Mouse (Mus musculus) large intestine, adult 2 months (tissue): ENCODE results near the gene Pitpna. TPM values are rescaled to one million over a fixed set of nuclear protein-coding genes. Genes with fewer than 3 reads are reported as not detected.

Source experiments
- DNase-seq: peaks from one replicate; pipeline ENCODE4 v3.0.0-alpha.2; 2012; ENCODE audit warnings: low read depth, low spot score
- WGBS: fragments of 180-500 bp; shearing (Covaris S2); methylation state at CpG from one replicate; pipeline ENCODE4 v1.1.7; 2018; 5-methylcytosine and 5-hydroxymethylcytosine counted together
- polyA plus RNA-seq: library from polyadenylated mRNA; depleted of rRNA; stranded (reverse); fragments of >200 nt; gene quantifications from 2 replicates; pipeline ENCODE4 v1.2.3, GENCODE M21; 2012

The Pitpna gene
- polyA plus RNA-seq, 1 experiment: 168 TPM

DNA sequence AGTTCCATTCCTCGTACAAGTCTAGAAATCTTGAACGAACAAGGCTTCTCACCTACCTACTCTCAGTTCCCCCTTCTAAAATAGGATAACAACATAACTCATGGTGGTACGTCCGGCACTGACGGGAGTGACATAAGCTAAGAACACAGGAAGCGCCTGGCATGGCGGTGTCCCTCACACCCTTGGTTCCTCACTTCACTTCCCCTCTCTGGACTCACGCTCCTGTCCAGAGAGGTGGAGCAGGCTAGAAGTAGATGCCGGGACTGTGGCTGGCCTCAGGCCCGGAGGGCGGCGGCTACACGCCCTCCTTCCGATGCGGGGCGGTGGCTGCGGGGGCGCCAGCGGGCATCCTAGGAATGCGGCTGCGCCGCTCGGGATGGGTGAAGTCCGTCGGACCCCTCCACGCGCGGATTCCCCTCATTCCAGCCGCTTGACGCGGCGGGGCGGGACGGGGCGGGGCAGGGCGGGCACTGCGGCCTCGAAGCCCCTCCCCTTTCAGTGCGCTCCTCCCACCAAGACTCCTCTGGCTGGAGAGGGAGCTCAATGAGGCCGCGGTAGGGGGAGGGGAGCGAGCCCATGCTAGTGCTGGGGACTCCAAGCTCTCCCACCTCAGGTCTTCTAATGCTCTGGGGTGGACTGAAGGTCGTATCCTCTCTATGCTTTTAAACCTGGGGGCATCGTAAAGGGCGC, 66.0 kb downstream of the Pitpna start:
- no peak for DNase-seq
- WGBS: 2% methylated on average over 45 of the region's 45 CpGs

DNA sequence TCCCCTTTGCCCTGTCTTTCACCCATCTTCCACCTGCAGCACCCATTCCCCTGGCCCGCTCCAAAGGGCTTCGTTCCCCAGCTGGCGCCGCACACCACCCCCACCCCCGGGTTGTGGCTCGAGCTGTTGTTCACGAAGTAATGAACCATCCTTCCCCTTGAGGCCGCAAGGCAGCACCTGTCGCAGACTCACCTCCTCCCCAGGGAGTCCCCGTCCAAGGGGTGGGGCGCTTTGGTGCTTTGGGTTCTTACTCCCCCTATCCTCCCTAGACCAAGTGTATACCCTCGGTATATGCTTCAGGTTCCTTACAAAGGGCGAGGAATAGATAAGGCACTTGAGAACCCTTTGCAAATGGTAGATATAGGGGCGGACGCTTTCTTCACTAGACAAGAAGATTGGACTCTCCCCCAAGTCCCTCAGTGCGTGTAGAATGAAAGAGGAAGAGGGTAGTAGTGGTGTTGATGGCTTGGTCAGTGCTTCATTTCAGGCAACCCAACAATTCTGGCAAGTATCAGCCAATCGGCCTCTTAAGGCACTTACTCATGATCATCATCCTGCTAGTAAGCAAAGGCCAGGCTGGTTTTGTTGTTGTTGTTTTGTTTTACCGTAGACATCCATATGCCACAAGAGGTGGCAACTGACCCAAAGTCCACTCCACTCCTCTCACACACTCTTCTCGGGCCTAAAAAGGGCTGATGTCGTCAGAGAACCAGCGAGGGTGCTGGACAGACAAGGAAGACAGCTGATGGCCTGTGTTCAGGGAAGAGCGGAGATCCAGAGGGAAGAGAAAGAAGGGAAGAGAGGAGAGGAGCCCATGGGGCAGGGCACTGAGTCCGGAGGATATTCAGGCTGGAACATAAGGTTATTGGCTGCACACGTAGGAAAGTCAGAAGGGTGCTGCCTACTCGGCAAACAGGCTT, 66.8 kb downstream of the Pitpna start:
- no peak for DNase-seq
- 42% methylated on average over 25 of the region's 25 CpGs for whole genome bisulfite sequencing

DNA sequence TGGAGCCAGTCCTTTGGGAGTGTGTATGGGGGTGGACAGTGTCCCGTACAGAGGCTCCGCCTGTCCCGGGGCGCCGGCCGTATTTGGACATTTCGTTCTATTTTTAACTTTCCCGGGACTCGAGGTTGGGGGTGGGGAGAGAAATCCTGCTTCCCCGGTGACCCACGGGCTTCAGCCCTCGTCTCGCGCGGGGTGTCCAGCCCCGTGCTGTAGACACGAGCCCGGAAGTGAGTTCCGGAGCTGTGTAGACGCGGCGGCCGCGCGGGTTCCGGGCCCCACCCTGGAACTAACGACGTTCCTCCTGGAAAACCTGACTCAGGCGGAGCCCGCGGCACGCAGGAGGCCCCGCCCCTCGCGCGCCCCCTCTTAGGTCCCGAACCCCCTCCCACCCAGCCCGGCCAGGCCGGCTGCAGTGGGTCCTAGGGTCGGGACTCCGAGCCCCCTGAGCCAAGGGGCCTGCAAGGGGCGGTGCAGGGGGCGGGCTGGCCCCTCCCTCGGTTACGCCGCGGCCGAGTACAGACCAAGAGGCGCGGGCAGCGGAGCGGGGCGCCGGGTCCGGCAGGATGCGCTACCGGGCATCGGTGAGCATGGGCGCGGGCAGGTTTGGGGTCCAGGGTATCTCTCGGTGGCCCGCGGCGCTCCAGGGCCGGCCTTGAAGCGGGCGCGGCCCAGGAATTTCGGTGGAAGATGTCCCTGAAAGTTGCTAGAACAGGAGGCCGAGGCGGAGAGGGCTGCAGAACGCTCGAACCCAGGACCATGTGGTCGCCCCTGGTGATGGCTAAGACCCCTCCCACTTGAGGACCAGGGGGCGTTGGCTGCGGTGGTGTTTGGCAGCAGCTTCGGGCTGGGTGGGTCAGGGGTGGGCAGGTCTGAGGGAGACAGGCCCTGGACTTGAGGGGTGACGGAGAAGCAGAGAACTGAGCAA, 68.0 kb downstream of the Pitpna start:
- 1% methylated on average over 77 of the region's 78 CpGs for WGBS
- DNase-seq: no peak

DNA sequence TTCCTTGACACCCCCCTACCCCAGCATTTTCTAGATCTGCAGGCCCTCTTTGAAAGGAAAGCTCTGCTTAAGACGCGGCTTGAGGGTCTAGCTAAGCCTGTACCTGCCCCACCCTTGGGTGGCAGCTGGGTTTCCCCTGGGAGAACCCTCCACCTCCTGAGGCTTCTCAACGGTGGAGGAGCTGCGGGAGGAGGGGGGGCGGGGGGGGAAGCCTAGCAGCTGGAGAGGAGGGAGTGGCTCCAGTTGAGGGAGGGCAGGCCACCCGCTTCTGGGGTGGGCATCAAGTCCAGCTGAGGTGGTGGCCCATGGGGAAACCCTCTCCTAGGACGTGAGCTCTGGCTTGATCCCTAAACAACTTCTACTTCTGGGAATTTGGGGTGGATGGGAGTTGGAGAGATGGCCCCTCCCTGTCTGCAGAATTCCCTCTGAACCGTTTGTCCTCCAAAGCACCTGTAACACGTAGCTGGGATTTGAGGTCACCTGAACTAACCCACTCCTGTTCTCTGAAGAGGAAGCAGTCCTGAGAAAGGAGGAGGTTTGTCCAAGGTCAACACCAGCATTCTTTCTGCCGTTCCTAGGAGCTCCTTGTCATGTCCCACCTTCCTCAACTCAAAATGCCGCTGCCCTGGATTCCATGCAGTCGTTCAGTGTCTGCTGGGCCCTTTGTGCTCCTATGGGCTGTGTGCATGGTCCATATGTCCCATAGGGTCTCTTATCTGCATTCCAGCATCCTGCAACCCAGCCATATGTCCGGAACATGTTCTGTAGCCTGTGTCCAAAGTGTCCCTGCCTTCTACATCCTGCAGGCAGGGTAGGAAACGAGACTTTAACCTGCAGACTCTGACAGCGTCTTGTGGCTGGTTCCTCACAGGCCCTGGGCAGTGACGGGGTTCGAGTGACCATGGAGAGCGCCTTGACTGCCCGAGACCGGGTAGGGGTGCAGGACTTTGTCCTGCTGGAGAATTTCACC, 69.0 kb downstream of the Pitpna start:
- DNase-seq: no peak
- WGBS: 43% methylated on average over 20 of the region's 20 CpGs

DNA sequence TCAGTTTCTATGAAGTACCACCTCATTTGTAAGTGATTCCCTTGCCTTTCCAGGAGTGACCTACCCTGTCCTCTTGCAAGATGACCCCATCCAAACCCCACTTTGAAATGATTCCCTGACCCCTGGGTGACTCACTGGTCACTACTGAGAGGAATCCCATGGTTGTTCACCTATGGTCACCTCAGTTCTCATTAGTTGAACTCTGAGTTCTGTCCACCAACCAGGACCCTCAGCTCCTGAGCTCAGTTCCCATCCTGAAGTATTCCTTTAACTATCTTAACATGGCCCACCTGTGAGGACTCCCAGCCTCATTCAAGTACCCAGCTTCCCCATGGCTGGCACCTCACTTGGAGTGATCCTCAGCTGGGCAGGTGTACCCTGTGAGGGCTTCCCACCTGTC, 69.9 kb downstream of the Pitpna start:
- DNase-seq: no peak

DNA sequence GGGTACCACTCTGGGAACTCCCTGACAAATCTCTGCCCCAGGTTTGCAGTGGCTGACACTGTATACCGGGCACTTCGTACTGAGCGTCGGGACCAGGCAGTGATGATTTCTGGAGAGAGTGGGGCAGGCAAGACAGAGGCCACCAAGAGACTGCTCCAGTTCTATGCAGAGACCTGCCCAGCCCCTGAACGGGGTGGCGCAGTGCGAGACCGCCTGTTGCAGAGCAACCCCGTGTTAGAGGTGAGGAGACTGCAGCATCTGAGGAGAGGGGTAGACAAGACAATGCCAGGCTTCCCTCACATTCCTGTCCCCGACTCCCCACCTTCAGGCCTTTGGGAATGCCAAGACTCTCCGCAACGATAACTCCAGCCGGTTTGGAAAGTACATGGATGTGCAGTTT, 70.4 kb downstream of the Pitpna start:
- DNase-seq: no peak
- 88% methylated on average over 13 of the region's 13 CpGs for WGBS

DNA sequence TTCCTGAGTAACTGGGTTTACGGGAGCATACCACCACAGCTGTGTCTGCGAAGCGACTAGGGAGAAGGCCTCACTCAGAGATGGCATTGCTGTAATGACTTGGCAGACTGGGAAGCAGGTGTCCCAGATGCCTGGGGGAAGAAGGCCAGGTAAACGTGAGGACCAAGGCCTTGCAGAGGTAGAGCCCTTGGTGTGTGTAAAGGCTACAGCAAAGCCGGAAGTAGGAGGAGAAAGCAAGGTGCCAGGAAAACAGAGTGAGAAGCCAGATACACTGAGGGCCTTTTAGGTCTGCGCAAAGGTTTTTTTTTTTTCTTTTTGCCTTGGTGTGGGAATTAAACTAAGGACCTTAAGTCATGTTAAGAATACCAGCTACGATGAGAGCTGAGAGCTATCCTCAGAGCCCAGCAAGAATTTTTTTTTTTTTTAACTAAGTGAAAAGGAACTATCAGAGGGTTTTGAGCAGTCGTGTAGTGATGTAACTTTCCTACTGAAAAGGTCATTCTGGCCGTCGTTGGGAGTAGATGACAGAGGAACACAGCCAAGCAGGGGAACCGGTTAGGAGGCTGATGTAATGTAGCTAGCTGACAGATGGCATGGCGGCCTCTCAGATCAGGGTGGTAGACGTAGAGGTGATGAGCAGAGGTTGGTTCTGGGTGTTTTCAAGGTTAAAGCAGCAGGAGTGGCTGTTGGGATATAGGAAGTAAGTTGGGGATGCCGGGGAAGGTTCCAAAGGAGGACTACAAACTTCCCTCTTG, 71.3 kb downstream of the Pitpna start:
- no peak for DNase-seq
- WGBS: 72% methylated on average over 14 of the region's 14 CpGs

DNA sequence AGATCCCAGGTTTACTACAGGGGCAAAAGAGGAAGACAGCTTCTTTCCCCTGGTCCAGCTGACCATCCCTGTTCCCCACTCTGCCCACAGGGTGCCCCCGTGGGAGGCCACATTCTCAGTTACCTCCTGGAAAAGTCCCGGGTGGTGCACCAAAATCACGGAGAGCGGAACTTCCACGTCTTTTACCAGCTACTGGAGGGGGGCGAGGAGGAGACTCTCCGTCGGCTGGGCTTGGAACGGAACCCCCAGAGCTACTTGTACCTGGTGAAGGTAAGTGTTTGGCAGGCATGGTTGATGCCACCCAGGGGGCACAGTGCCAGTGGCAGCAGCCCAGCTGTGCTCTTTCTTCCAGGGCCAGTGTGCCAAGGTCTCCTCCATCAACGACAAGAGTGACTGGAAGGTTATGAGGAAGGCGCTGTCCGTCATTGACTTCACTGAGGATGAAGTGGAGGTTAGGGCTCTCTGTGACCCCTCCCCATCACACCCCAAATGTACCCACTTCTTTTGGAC, 72.2 kb downstream of the Pitpna start:
- no peak for DNase-seq
- WGBS: 92% methylated on average over 12 of the region's 12 CpGs

DNA sequence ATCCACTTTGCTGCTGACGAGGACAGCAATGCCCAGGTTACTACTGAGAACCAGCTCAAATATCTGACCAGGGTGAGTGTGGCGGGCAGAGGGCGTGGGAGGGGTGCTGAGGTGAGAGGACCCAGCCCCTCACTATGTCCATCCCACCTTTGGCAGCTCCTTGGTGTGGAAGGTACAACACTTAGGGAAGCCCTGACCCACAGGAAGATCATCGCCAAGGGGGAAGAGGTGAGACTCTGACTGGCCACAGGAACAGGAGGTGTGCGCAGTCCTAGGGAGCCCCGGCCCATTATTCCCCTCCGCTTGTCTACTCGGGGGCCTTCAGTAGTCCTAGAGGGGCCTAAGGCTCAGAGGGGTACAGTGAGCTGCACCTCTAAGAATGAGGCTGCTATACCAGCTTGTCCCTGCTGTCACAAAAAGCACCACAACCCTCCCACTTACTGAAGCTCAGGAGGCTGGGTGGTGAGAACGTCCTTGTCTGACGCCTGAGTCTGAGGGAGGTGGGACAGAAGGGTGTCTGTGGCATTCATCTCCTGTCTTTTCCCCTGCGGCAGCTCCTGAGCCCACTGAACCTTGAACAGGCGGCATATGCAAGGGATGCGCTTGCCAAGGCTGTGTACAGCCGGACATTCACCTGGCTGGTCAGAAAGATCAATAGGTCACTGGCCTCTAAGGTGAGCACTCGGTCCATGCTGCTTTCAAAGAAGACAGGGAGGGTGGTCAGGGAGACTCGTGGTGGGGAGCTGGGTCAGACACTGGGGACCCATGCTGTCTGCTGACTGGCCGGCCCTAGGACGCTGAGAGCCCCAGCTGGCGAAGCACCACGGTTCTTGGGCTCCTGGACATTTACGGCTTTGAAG, 73.3 kb downstream of the Pitpna start:
- no peak for DNase-seq
- WGBS: 94% methylated on average over 21 of the region's 21 CpGs

DNA sequence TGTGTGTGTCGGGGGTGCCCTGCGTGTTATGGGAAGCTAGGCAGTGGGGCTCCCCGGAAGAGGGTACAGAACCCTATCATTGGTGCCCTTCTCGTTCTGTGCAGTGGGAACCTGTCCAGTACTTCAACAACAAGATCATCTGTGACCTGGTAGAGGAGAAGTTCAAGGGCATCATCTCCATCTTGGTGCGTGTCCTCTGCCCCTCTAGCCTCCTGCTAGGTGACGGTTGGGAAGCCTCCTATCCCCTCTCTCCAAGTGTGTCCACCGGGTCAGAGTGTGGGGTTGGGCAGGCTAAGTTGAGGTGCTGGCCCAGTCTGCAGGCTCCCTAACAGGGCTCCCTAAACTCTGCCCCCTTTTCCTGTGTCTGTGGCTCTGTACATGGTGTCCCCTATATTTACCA, 74.2 kb downstream of the Pitpna start:
- WGBS: 94% methylated on average over 7 of the region's 7 CpGs
- DNase-seq: no peak

DNA sequence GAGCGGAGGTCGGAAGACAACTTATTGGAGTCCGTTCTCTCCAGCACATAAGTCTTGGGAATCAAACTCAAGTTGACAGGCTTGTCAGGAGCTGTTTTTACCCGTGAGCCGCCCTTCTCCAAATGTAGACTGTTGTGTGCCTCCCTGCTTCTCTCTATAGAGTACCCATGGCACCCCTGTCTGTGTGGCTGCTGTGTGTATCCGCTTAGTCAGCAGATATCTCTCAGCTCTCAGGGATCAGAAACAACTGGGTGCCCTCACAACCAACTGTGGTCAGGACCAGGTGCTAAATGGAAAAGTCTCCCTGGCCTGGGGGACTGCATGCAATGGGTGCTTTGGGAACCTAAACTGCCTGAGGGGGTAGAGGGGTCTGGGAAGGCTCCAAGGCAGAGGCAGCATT, 78.4 kb downstream of the Pitpna start:
- WGBS: 96% methylated on average over 6 of the region's 6 CpGs

DNA sequence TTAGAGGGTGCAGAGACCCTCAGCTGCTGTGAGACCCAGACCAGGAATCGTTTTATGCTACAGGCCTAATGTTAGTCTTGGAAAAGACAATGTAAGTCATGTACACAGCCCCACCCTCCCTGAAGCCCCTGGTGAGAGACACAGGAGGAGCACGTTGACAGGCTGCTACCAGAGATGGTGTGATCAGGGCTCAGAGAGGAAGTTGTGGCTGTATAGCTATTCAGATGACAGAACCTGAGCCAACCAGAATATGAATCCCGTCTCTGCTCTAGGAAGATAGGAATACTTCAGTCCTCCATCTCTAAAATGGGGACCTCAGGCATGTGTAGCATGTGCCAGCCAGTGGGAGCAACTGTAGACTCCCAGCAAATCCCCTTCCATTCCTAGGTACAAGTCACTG, 80.7 kb downstream of the Pitpna start:
- DNase-seq: no peak
- 87% methylated on average over 3 of the region's 3 CpGs for WGBS

More for the DNA sequence above, 78.4 kb downstream of the Pitpna start:
- no peak for DNase-seq

DNA sequence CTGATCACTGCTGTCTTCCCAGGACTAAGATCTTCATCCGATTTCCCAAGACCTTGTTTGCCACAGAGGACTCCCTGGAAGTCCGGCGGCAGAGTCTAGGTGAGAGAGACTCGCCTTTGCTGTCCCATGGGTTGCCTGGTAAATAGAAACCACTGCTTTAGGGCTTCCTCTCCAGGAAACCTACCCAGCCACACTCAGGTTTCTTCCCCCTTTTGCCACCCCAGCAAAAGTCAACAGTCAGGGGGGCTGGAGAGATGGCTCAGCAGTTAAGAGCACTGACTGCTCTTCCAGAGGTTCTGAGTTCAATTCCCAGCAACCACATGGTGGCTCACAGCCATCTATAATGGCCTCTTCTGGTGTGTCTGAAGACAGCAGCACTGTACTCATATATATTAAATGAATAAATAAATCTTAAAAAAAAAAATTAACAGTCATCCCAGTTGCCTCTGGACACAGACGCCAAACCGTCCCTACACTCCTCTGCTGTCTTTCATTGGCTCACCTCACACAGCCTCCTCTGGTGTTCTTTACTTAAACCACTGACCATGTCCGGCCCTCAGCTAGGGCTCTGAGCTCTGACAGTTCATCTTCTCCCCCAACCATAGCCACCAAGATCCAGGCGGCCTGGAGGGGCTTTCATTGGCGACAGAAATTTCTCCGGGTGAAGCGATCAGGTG, 81.4 kb downstream of the Pitpna start:
- no peak for DNase-seq
- WGBS: 91% methylated on average over 11 of the region's 11 CpGs

DNA sequence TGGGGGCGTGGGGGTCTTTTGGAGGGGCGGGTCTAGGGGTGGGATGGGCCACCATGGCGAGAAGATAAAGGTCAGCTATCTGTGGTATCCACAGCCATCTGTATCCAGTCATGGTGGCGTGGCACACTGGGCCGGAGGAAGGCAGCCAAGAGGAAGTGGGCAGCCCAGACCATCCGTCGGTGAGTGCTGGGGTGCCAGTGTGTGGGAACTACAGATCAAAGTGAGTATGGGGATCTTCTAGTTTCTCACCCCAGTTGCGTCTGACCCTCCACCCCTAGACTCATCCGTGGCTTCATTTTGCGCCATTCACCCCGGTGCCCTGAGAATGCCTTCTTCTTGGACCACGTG, 81.9 kb downstream of the Pitpna start:
- DNase-seq: no peak
- WGBS: 92% methylated on average over 12 of the region's 12 CpGs

DNA sequence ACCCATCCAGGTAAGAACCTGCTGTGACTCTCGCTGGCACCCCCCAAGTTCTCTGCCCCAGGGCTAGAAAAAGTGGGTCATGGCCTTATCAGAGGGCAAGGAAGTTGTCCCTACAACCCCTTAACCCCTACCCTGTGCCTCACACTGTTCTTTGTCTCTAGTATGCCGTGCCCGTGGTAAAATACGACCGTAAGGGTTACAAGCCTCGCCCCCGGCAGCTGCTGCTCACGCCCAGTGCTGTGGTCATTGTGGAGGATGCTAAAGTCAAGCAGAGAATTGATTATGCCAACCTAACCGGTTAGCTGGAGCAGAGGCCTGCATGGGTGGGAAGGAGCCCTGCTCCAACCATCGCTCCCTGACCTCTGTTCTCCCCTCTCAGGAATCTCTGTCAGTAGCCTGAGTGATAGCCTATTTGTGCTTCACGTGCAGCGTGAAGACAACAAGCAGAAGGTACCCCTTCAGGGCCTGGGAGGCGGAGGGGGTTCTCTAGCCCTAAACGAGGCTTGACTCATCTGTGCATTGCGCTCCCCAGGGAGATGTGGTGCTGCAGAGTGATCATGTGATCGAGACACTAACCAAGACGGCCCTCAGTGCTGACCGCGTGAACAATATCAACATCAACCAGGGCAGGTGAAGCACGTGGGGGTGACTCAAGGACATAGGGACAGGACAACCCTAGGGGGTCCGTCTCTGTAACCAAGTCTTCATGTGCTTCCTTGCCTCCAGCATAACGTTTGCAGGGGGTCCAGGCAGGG, 83.7 kb downstream of the Pitpna start:
- 79% methylated on average over 22 of the region's 22 CpGs for WGBS
- DNase-seq: no peak

DNA sequence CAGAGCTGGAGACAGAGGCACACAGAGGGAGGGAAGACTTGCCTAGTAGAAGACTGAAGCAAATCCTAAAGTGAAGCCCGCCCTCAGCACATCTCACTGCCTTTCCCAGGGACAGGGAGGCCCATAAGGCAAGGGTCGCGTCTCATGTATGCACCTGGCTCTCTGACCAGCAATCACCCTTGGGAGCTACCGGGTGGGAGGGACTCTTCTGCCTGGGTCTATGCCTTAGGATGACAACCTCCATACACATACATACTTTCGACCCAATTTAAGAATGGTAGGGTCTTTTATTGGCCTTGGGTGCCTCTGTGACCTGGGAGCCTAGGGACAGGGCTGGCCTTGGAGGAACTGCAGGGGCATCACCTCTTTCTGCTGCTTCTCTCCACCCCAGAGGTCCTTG, 85.5 kb downstream of the Pitpna start:
- no peak for DNase-seq
- 93% methylated on average over 5 of the region's 5 CpGs for WGBS
